Mouse (Mus musculus) lung, embryonic 14.5 days (tissue): ENCODE measurements at regions not wholly inside any gene's neighbourhood (a gene's known extent, or its start where the extent isn't known, plus 50 kb on each side); places are given as distances from the start of the nearest gene placed in this dataset.

ENCODE experiments used
- ATAC-seq: fragments of 200-750 bp; cut with Nextera tagmentation; 2 replicates; pipeline ENCODE4 v1.8.0; 2017; ENCODE audit warnings: mild to moderate bottlenecking, moderate TSS enrichment, moderate library complexity; ENCODE audit not compliant: insufficient read depth
- DNase-seq: peaks from one replicate; pipeline ENCODE4 v3.0.0-alpha.2; 2015
- H3K27ac ChIP-seq: fragments of 300-500 bp; sonication (generic); 2 replicates; pipeline ENCODE4 v1.5.1; 2014; ENCODE audit warnings: low read depth, mild to moderate bottlenecking, moderate library complexity
- H3K27me3 ChIP-seq: fragments of 300-500 bp; sonication (generic); 2 replicates; pipeline ENCODE4 v1.6.1; 2014; ENCODE audit warnings: low read length, control low read depth; ENCODE audit not compliant: insufficient read depth
- H3K36me3 ChIP-seq: fragments of 300-500 bp; sonication (generic); 2 replicates; pipeline ENCODE4 v1.6.1; 2014; ENCODE audit warnings: control low read depth; ENCODE audit not compliant: insufficient read depth
- H3K4me1 ChIP-seq: fragments of 300-500 bp; sonication (generic); 2 replicates; pipeline ENCODE4 v1.6.1; 2014; ENCODE audit warnings: antibody characterized with exemption, control low read depth; ENCODE audit not compliant: insufficient read depth
- H3K4me2 ChIP-seq: fragments of 300-500 bp; sonication (generic); 2 replicates; pipeline ENCODE4 v1.6.1; 2014; ENCODE audit warnings: mild to moderate bottlenecking
- H3K4me3 ChIP-seq: fragments of 300-500 bp; sonication (generic); 2 replicates; pipeline ENCODE4 v1.5.1; 2014; ENCODE audit warnings: low read depth, low read length
- H3K9ac ChIP-seq: fragments of 300-500 bp; sonication (generic); 2 replicates; pipeline ENCODE4 v1.6.1; 2014
- H3K9me3 ChIP-seq: fragments of 300-500 bp; sonication (generic); 2 replicates; pipeline ENCODE4 v1.6.1; 2016; ENCODE audit warnings: low read depth, low read length, control low read depth
- CTCF ChIP-seq: IDR thresholded peaks from 2 replicates; pipeline ENCODE4 v1.5.1; 2016; ENCODE audit warnings: antibody characterized with exemption, low read depth
- WGBS: fragments of 180-500 bp; shearing (Covaris S2); extraction: QIAGEN DNeasy Blood & Tissue Kit; methylation state at CpG from one replicate; pipeline ENCODE4 v1.1.7; 2014; 5-methylcytosine and 5-hydroxymethylcytosine counted together

DNA sequence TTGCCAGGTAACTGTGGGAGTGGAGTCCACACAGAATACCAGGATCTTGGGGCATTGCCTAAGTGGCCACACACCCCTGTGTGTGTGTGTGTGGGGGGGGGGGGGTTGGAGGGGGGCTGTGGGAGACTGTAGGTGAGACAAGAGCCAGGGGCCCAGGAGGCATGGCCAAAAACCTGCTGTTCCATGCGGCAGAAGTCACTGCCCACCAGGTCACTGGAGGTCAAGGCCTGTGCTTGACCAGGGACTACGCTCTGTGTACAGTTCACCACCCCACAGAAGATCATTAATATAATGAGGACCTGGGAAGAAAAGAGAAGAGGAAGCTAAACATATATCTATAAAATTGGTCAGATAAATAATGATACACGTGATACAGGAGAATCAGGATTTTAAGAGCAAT, 889.5 kb downstream of the Ankrd7 start:
- 74% methylated on average over 3 of the region's 3 CpGs for WGBS
- Histone ChIP-seq H3K27ac (no peak overlapping the region), H3K4me2 (no peak overlapping the region), H3K4me1 (no peaks in the 10 kb centered on the region), H3K27me3 (no peaks in the 10 kb centered on the region), H3K4me3 (no peak overlapping the region), H3K9me3 (no peaks in the 10 kb centered on the region), H3K36me3 (no peaks in the 10 kb centered on the region), H3K9ac (no peak overlapping the region)
- ATAC-seq, result no peak
- no peak for TF ChIP-seq CTCF
- no peak for DNase-seq

DNA sequence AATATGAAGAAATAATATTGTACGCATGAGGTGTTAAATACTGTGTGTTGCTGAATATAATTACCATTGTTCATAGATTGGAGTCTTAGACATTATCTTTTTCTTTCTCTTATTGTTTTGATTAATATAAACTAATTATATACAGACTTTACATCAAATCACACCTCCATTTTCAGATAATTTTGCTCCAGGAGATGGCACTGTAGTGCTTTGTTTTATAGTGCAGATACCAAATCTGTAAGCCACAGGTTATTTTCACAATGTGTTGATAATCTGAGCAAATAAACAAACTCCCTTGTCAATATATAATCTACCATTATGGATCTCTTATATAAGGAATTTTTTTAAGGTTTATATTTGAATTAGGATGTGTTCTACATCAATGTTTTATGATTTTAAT, 899.3 kb downstream of the Ankrd7 start:
- H3K27ac ChIP-seq, result no peak overlapping the region
- TF ChIP-seq CTCF, result no peak
- 84% methylated on average over 1 of the region's 1 CpGs for WGBS
- DNase-seq, result peak; percentile 3
- H3K36me3 ChIP-seq, result no peaks in the 10 kb centered on the region
- no peak overlapping the region for H3K4me3 ChIP-seq
- no peak for ATAC-seq
- H3K9me3 ChIP-seq, result no peaks in the 10 kb centered on the region
- no peak overlapping the region for H3K4me2 ChIP-seq
- no peak overlapping the region for H3K9ac ChIP-seq
- no peaks in the 10 kb centered on the region for H3K4me1 ChIP-seq
- no peaks in the 10 kb centered on the region for H3K27me3 ChIP-seq
